Mouse (Mus musculus) mature B cell (primary cell): ENCODE results near the gene Selenom.

Source experiments
- in situ Hi-C: fragments of 300-500 bp; cut with MboI; formaldehyde crosslinking; loops from 2 replicates; pipeline ENCODE4 v1.14.3; 2019

Gene Selenom

DNA sequence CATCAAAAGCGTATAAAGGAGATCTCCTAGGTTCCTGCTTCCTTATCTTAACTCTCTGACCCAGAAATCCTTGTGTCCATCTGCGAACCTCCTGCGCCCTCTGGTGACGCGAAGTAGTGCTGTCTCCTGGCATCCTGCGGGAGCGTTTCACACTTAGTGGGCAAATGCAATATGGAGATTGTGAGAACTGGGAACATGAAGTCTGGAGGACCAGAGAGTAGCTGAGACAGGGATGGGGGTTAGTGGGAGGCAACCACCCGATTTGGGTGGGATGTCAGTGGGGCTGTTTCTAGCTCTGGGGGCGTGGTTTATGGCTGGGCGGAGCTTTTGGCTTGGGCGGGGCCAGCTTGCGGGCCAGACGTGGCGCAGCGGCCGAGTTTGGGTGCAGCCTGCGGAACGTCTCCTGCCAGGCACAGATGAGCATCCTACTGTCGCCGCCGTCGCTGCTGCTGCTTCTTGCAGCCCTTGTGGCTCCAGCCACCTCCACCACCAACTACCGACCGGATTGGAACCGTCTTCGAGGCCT, at the start of gene Selenom:
TSS of gene Selenom (plus strand) at position 156 of the 526 bp plus-strand sequence.
- in situ Hi-C loops: no loop called here

DNA sequence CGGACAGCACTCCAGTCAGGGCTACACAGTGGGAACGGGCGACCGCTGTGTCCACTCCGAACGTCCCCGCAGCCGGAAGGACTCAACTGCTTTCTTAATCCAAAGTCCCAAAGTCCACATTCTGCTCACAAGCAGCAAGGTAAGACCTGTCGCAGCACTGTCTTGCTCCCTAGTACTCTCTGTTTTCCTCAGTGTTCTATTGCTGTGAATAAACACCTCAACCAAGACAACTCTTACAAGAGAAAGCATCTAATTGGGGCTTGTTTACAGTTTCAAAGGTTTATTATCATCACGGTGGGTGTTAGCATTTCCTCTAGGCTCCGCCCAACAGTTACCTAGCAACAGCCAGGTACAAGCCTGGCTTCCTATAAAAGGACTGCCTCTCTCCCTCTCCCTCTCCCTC, 43.0 kb upstream of the Selenom start:
- in situ Hi-C loops: no loop called here

DNA sequence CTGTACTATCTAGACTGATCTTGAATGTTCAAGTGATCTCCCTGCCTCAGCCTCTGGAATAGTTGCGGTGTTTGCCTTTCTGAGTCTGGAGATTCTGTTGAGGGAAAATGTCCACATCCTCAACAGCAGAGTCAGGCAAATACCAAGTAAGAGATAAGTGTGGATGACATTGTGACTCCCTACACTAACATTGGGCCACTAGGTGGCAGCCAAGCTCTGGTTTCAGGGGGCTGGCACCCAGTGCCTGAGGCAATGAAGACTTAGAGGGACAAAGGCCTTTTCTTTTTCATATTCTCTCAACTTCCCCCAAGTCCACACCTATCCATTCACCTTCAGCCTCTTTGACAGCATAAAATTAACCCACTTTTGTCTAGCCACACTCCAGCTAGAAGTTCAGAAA, 42.0 kb upstream of the Selenom start:
- in situ Hi-C loops: no loop called here

DNA sequence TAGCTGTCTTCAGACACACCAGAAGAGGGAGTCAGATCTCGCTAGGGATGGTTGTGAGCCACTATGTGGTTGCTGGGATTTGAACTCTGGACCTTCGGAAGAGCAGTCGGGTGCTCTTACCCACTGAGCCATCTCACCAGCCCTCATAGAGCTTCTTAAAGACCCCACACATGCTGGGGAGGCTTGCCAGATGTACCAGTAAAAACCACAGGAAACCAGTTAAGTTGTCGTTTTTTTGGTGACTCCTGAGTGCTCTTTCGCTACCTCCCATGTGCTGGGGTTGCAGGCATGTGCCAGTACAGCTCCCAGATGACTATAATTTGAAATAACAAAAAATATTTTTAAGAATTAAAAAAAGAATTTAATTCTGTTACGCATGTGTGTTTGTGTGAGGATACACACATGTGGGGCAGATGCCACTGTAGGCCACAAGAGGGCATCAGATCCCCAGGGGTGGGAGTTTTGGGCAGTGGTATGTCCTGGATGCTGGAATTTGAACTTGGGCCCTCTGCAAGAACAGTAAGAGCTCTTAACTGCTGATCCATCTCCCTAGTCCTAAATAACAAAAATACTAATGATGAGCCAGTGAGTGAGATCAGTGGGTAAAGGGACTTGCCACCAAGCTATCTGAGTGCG, 39.9 kb upstream of the Selenom start:
- in situ Hi-C loops: no loop called here

DNA sequence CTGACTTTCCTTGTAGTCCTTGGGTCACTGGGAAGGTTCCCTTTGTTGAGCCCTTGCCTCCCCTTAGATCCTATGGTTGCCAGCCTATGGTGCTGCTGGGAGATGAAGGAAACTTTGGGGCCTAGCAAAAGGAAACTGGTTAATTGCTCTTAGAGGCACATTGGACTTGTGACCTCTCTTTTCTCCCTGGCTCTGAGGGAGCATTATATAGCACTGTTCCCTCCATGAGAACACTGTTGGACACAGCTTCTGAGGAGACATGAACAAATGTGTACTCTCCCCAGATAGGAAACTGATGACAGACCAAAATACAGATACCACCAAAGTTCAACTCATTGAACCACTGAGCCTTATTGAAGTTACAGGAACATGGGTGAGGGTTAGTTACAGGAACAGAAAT, 39.0 kb upstream of the Selenom start:
- in situ Hi-C loops: no loop called here

DNA sequence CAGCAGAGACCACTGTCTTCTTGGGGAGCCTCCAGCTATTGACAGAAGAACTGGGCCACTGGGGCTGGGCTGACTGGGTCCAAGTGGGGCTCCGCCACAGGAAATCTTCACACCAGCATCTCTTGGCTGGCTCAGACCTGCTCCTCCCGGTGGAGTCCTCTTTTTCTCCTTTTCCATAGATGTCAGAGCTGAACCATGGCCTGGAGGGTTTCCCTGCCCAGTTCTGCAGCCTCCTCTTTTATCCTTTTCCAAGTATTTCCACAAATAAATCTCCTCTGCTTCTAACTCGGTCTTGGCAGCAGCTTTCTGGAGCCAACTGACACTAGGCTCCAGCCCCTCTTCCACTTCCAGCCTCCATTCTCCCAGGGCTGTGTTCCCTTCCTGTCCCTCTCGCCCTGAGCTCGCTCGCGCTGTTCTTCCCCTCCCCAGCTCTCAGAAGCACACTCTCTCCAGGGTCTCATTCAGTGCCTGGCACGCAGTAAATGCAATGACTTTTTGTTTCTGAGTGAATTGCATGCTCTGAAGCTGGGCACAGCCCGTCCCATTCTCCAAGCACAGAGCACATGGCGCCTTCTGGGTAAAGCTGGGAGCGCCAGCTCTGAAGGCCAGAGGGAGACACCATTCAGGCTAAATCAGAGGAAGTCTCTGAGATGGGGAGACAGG, 30.4 kb upstream of the Selenom start:
- in situ Hi-C loops: no loop called here

DNA sequence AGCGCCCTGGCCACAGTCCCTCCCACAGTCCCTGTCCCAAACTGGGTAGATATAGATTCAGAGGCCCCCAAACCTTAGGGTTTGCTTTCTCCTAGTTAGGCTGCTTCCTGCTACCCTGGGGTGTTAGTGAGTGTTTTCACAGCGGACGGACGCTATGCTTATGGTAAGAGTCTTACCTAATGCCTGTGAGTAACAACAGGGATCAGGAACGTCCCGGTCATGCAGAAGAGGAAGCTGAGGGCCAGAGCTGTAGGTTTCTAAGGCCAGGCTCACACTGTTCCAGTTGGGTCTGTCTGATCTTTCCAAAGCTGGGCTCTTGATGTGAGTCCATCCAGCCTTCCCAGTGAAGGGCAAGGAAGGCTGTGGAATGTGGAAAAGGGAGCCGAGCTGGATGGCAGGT, 28.1 kb upstream of the Selenom start:
- in situ Hi-C loops: no loop called here

DNA sequence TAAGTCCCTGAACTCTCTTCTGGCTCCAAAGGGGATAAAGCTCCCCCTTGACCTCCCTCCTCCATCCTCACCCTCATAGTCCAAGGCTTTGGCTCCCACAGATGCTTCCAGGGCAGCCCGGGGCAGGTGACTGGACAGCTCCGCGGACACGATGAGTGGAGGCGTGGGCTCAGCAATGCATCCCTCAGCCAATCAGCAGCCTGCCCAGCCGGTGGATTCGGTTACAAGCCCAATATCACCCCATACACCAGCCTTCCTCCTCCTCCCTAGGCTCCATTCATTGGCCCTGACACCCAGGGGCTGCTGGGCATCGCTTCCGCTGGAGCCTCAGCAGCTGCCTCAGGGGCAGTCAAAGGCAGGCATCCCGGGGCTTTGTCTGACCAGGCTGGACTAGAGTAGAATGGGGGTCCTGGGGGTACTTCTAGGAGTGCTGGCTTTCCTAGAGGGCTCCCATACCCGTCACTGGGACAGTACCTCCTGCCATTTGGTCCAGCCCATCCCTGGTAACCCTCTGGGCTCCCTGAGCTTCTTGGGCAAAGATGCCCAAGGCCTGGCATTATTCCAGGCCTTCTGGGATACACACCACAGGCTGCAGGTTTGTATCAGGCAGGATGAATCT, 26.4 kb upstream of the Selenom start, which contains the start of gene Pla2g3:
TSS of gene Pla2g3 (plus strand) at position 333 of the 619 bp plus-strand sequence.
- in situ Hi-C loops: no loop called here

DNA sequence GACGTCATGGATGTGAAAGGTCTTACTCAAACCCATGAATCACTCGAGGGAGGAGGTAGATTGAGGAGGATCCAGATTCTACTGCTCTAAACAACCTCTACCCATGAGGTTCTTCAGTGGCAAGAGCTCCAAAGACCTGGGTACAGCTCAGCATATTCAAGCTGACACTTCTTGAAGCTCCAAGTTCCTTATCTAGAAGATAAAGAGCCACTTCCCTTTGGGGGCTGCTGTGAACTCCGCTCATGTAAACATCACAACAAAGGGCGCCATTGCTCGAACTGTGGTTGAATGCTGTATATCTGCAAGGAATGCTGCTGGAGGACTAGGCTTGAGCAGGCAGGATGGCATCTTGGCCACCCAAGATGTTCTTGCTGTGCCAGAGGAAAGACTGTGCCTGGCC, 25.4 kb upstream of the Selenom start:
- in situ Hi-C loops: no loop called here

DNA sequence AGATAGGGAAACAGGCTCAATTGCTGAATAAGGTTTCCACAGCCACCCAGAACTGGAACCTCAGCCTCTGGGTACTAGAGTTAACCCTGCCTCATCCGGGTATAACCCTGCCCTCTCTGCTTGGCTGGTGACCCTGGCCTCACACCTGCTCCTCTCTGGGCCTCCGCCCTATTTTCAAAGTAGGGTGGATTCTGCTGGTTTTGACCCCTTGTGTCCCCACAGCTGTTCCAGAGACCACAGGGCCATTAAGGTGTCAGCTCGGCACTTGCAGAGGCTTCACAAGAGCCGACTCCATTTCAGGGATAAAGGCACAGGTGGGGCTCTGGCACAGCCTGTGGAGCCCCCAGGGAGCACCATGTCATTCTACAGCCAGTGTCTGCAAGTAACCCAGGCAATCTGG, 21.7 kb upstream of the Selenom start:
- in situ Hi-C loops: no loop called here

DNA sequence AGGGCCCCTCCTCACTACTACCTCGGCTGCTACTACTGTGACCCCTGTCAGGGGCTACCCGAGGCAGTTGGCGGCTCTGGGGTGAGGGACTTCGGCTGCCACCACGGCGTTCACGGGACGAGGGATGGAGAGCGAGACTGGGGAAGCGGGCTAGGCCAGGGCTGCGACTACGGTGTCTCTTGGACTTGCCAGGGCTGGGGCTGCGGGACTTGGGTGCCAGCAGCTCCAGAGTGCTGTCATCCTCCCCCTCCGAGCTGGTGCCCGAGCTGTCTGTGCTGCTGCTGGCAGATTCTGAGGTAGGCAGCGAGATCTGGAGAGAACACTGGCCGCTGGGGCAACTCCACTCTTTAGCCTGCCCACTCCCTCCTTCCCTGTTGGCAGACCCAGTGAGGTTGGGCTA, 19.6 kb upstream of the Selenom start:
- in situ Hi-C loops: no loop called here

DNA sequence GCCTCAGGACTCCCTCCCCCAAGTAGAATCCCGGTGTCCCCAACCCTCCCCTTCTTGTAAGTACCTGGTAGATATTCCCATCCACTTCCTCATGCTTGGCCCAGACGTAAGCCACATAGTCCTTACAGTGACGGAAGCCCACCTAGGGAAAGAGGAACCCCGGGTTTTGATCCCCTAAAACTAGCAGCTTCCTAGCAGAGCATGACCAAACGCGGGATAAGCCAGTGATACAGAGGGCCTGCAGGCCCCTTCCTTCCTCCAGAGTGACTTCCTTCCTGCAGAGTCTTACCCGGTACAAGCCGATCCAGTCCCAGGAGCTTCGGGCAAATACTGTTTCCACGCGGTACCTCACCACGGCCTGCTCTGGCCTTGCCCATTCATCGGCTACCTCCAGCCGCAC, 19.0 kb upstream of the Selenom start:
- in situ Hi-C loops: no loop called here

DNA sequence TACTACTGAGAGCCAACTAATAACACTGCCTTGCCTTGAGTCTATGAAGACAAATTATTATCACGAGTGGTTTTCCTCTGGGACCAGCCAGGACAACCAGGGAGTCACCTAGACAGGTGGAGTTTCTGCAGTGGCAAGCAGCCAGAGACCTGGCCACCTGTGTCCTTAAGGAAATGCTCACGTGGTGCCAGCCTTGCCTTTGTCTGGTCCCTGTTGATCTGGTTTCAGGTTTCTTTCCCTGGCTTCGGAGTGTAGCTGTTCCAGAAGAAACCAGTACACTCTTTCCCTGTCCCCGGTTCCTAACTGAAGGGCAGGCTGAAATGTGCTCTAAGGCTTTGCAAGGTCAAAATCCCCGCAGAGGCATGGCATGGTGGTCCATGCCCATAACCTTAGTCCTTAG, 17.7 kb upstream of the Selenom start:
- in situ Hi-C loops: no loop called here

DNA sequence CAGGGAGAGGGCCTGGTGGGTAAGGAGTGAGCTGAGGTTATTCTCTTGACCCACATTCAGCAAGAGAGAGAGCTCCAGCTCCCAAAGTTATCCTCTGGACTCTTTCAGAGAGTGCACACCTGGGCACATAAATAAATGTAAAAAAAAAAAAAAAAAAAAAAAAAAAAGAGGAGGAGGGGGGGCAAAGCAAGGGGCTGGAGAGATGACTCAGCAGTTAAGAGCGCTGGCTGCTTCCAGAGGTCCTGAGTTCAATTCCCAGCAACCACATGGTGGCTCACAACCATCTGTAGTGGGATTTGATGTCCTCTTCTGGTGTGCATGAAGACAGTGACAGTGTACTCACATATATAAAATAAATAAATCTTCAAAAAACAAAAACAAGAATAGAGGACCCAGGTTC, 17.2 kb upstream of the Selenom start:
- in situ Hi-C loops: no loop called here

DNA sequence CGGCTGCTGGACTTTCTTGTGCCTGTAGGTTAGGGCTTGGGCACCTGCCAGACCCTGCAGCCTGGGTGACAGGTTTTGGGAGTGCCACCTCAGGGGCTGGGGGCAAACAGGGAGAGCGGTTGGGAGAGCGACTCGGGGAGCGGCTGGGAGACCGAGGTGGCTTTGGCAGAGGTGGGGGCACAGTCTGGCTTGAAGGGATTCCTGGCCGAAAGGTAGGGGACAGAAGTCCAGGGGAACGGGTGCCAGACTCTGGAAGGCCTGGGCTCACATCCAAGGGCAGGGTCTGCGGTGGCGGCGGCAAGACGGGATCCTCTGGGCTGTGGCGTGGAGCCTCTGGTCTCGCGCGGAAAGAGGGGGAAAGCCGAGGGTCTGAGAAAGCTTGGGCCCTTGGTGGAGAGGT, 12.4 kb upstream of the Selenom start:
- in situ Hi-C loops: no loop called here

DNA sequence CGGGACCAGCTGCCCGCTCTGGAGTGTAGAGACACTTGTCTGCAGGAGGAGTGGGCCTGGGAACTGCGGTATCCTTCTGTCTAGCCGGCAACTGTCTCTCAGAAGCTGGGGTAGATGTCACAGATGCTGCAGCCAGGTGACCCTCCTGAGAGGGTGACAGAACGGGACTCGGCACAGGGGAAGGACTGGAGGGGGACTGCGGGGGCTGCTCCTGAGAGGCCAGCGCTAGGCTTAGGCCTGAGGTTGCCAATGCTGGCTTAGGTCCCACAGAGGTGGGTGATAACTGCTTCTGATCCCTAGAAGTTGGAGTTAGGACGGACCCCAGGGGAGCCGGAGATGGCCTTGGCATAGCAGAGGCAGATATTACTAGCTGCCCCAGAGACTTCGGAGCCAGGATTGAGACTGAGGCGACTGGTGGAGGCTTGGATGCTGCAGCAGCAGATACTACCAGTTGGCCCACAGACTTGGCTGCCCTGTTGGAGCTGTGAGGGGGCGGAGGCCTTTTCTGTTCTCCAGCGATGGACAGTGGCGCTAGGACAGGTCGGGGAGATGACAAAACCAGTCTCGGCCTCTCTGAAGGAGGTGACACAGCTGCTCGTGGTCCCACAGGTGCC, 11.9 kb upstream of the Selenom start:
- in situ Hi-C loops: no loop called here

DNA sequence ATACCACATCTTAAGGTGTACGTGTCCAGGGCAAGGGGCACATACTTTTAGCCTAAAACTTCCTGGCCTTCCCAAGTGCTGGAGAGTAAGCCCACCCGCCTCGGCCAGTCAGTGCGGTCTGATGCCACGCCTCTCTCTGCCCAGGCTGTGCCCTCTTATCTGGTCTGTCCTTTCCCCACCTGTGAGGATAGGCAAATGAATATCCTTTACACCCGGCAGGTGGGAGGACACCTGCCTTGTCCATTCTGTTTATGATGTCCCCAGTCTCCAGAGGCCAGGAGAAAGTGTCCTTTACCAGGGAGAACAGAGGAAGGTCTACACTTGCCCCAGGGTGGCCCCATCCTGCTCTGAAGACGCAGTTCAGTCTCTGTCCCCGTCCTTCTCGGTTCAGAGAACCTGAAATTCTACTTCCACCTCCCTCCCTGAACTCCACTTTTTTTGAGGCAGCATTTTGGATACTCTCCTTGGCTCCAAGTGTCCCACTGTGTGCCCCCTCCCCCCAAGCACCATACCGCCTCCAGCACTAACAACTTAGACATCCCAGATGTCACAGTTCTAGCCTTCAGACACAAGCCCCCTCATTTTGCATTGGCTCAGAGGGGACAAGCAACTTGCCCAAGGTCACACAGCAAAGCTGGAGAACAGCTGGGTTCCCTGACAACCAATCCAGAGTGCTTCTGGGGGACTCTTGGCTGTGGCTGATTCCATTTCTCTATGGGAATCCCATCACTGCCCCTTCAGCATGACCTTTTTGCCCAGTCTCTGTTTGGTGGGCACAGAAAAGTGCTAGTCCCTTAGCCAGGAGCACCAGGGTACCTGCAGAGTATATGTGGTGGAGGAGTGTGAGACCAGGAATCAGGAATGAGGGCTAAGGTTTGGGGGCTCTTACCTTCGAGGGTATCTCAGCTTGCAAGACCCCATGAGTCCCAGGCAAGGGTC, 10.5 kb upstream of the Selenom start:
- in situ Hi-C loops: no loop called here

DNA sequence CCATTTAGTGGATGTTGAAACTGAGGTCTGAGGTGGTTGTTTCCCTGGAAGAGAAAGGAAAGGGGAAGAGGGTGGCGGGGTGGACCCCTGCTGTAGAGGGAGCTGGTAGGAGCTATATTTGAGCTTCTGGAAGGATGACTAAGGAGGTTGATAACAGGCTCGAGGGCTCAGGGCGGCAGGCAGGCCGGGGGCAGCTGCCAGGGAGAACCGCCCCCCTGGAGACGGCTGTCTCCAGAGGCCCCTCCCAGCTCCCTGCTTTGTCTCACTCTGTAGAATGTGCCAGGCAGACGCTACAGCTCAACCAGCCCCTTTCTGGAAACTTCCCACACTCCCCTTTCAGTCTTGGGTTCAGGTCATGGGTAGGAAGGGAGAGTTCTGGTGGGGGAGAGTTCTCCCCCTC, 6.3 kb upstream of the Selenom start:
- in situ Hi-C loops: no loop called here

DNA sequence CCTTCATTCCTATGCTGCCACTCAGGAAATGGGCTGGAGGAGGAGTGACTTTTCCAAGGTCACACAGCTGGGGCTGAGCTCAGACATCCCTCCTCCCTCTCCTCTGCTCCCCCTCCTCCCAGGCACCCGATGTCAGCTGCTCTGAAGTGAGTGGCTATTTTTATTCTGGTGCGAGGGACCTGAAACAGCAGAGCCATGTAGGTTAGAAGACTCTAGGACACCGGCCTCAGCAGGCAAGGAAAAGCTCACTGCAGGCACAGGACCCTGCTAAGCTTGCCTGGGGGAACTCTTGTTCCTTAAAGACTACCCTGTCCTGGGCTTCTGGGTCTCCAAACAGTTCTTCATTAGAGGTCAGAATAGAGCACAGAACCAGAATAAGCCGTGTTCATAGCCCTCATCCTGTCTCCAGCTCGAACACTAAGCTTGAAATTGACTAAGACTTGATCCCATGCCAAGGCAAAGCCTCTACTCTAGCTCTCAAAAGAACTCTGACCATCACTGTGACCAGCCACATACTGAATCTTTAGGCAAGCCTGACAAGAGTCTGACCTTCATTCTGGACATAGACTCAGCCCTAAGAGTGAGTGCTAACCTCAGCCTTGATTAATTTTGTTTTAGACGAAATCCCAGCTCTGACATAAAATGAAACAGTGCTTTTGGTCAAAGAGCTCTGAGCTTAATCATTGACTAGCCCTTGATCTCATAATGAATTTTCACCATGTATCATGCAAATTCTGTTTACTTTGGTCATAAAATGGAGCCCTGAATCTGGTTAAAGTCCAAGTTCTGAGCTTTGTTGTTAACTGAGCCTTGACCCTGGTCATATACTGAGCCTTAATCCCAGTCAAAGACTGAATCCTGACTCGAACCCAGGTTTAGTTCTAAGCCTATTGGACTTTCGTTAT, 5.1 kb upstream of the Selenom start:
- in situ Hi-C loops: no loop called here

DNA sequence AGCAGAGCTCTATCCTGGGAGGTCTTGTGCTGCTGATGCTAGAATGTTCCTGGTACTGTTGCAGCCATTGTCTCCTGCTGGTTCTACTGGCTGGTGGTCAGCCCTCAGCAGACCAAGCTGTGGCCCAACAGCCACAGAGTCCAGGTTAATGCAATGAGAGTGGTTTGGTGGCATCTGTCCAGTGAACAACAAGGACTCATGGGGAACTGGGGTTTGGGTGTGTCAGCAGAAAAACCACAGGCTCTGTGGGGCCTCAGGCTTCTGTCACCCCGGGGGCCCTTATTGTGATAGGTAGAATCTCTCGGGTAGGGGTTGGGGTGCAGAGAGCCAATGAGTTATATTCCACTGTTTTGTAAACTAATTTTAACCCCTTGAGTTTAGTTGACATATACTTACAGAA, 4.2 kb upstream of the Selenom start:
- in situ Hi-C loops: no loop called here

DNA sequence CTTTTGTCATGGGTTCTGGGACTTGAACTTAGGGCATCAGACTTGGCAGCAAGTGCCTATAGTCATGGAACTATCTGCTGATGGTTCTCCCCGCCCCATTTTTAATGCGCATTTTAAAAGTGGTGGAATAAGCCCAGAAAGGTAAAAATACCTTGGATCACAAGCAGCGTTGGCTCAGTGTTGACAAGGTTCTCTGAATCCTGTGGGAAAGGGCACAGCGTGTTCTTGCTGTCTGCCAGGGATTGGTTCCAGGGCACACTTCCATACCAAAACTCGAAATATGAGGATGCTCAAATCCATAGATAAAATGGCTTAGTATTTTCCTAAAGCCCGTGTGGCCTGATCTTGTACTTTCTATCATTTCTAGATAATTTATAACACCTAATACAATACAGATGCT, 1.2 kb upstream of the Selenom start:
- in situ Hi-C loops: no loop called here
